Mouse (Mus musculus) left cerebral cortex, postnatal 14 days (tissue): Measurements from ENCODE around the gene Ccdc177. TPM values are rescaled to one million over a fixed set of nuclear protein-coding genes. Genes with fewer than 3 reads are reported as not detected.
"Not testable (repeated sequence)": the region's sequence is repeated elsewhere in the genome, so short reads cannot be mapped to it uniquely, and the experiment has no call there.

ENCODE experiments used
- DNase-seq, 2 experiments: peaks; one replicate each; pipeline ENCODE4 v3.0.0; 2021 to 2022; ENCODE audit warnings: low spot score in 2 of 2, mixed read lengths in 1 of 2
- intact Hi-C: fragments of 180-260 bp; cut with DNase I; formaldehyde crosslinking; loops from one replicate; pipeline ENCODE4 v1.15.1; 2025
- long read RNA-seq, 2 experiments: library from polyadenylated mRNA; stranded (forward); transcript quantifications; one replicate each; pipeline ENCODE4 v2.0.0; 2021
- total RNA-seq, 2 experiments: library from RNA; stranded (reverse); gene quantifications; 2 replicates each; pipeline ENCODE4 v1.2.3; 2021

The Ccdc177 gene
- 10 to 100 TPM; 17.0 to 18.1 TPM for total RNA-seq
- long read RNA-seq, experiment 1, full-length matches to known transcripts, result 14 of 20 reads
- long read RNA-seq, experiment 1, partial matches to known transcripts, result 0 of 20 reads
- long read RNA-seq, experiment 1, other reads (novel, unspliced or antisense), result 6 of 20 reads
- long read RNA-seq, experiment 2, full-length matches to known transcripts, result 10 of 12 reads
- long read RNA-seq, experiment 2, partial matches to known transcripts, result 0 of 12 reads
- long read RNA-seq, experiment 2, other reads (novel, unspliced or antisense), result 2 of 12 reads

DNA sequence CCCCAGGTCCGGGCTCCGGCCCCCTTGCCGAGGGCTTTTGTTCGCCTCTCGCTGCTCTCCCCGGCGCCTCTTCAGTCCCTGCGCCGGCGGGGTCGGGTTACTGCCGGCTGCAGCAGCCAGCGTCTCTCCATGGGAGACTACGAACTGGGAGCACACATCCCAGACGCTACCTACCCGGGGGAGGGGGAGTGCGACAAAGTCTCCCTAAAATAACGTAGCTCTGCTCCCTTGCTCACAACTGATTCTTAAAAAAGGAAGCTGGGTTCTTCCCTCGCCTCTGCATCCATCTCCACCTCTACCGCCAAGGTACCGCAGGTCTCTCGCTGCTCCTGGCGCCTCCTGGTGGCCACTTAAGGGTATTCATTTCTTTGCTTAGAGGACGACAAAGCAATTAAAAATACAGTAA lies at the start of gene Ccdc177:
Gene Ccdc177, minus strand, starts transcription at position 292 of the 406 bp plus-strand sequence.
- peak; percentile 91 to 93 for DNase-seq
- intact Hi-C loops, result loop anchor here (1.0 kb wide), 1 partner anchor 30 kb away; no protein-coding TSS in a partner anchor

DNA sequence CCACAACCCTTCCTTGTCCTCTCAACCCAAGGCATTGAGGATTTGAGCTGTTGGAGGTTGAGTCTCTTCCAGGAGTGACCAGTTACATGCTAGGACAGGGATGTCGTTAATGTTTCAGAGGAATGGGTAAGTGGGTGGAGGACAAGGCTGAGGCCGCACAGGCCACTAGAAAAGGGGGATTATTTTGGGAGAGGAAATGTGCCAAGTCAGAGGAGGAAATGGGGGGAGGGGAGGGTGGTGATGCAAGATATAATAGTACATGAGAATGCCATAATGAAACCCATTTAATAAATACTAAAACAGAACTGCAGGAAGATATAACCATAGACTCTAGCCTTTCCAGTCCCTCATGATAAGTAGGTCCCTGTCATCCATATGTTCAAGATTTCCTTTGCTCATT lies 49.5 kb upstream of the Ccdc177 start:
- intact Hi-C loops, result no loop called here
- no peak for DNase-seq

GRCm38 (mm10) chr12:80807451-80808085 lies 47.1 kb upstream of the Ccdc177 start:
- intact Hi-C loops, result no loop called here
- no peak for DNase-seq

DNA sequence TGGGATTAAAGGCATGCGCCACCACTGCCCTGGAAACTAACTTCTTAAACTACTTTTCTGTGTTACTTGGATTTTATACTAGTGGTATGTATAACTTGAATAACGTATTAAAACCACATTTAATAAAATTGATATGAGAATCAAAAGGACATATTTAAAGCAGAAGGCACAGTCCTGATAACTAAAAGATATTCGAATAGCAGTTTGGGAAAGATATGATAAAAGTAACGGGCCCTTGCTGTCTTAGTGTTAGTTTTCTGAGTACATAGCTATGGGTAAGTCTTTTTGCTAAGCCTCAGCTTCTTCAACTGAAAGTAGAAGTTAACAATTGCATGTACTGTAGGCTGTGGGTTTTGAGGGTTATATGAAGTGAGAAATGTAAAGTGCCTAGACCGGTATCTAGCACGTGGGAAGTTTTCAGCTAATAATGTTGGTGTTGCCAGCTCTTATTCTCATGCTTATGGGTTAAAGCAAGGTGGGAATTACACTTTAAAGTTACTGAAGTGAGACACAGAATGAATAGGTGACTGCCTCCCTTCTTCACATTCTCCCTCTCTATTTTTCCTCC lies 44.5 kb upstream of the Ccdc177 start:
- intact Hi-C loops, result no loop called here
- DNase-seq, result no peak

GRCm38 (mm10) chr12:80803924-80804323 lies 43.4 kb upstream of the Ccdc177 start:
- DNase-seq, result peak; percentile 84 to 89
- intact Hi-C loops, result no loop called here

GRCm38 (mm10) chr12:80801443-80801842 lies 41.0 kb upstream of the Ccdc177 start:
- intact Hi-C loops, result no loop called here
- no peak for DNase-seq

GRCm38 (mm10) chr12:80800156-80800555 lies 39.7 kb upstream of the Ccdc177 start:
- DNase-seq, result no peak
- intact Hi-C loops, result no loop called here

- intact Hi-C loops, result no loop called here
- DNase-seq, result no peak
Observed at GRCm38 (mm10) chr12:80798271-80798670, 37.8 kb upstream of the Ccdc177 start.

GRCm38 (mm10) chr12:80794935-80795785 lies 34.7 kb upstream of the Ccdc177 start:
- intact Hi-C loops, result loop anchor here (5.0 kb wide), 2 partner anchors 32 to 152 kb away; partner anchors contain the start of gene Srsf5
- no peak for DNase-seq

GRCm38 (mm10) chr12:80794522-80794921 lies 34.0 kb upstream of the Ccdc177 start:
- intact Hi-C loops, result loop anchor here (5.0 kb wide), 2 partner anchors 33 to 153 kb away; partner anchors contain the start of gene Srsf5
- DNase-seq, result no peak

GRCm38 (mm10) chr12:80793535-80793934 lies 33.0 kb upstream of the Ccdc177 start:
- intact Hi-C loops, result loop anchor here (5.0 kb wide), 2 partner anchors 34 to 154 kb away; partner anchors contain the start of gene Srsf5

GRCm38 (mm10) chr12:80792867-80793266 lies 32.4 kb upstream of the Ccdc177 start:
- intact Hi-C loops, result loop anchor here (5.0 kb wide), 2 partner anchors 34 to 154 kb away; partner anchors contain the start of gene Srsf5
- no peak for DNase-seq

More at GRCm38 (mm10) chr12:80793535-80793934, 33.0 kb upstream of the Ccdc177 start:
- DNase-seq, result no peak

- intact Hi-C loops, result loop anchor here (5.0 kb wide), 2 partner anchors 35 to 155 kb away; partner anchors contain the start of gene Srsf5
- DNase-seq, result no peak
Observed at GRCm38 (mm10) chr12:80791571-80792444, 31.3 kb upstream of the Ccdc177 start.

DNA sequence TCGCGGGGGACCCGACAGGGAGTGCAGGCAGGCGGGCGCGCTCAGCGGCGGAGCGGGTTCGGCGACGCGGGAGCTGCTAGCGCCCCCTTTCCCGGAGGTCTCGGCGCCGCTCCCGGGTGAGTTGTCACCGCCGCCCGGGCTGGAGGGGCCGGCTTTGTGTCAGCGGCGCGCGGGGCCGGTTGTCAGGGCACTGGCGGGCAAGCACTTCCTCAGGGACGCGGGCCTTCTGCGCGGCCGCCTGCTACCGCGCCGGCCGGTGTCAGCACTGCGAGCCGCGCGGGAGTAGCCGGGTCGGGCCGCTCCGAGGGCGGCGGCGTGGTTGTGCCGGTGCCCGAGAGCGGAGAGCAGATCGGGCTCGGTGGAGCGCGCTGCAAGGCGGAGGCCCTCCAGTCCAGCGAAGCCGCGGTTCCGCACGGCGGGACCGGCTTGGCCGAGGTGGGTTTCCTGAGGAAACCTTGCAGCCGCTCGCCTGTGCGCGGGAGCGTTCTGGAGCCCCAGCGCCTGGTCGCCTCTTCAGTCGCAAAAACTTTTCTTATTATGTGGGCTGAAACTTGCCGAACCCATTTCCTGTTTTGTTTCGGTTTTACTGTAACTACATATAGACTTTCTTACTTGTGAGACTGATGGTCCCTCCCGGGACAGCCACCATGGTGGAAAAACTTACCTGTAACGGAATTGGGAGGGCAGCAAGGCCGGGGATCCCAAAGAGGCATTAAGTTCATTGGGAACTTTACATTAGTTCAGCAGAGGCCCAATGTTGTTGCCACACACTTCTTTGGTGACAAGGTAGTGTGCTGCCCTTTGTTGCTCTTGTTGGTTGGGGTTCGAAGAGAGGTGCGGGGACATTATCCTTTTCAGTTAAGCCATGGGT lies 30.4 kb upstream of the Ccdc177 start:
- intact Hi-C loops, result loop anchor here (5.0 kb wide), 2 partner anchors 36 to 156 kb away; partner anchors contain the start of gene Srsf5

DNA sequence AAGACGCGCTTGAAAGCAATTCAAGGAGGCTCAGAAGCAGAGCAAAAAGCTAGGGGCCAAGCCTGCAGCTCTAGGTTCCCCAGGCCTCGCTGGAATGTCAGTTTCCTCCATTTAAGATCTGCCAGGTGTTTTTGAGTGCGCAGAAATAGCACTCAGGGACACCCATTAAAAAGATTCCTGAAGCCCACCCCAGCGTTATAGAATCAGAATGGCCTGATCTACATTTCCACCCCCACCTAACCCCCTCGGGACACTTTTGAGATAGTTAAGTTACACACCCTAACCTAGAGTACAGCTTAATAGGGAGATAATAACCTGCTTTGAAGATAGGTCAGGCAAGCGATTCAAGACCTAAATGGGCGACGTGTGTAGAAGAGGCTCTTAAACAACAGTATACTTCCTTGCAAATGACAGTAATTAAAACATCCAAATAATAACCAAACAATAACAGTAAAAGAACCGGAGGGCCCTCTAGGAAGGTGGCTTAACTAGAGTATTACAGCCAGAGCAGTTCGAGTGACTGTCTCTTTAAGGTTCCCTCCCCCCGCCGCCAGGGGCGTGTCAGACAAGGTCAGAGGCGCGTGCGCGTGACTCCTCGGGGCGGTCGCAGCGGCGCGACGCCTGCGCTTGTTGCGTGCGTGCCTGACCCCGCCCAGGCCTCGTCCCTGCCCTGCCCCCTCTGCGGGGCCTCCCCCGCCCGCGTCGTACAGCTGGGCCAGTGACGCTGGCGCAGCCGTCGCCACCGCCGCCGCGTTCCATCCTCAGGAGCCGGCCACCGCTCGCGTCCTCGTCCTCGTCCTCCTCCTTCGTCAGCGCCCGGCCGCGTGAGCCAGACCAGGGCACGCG lies 29.6 kb upstream of the Ccdc177 start, which contains the start of gene Susd6:
Gene Susd6, plus strand, starts transcription at position 662 of the 846 bp plus-strand sequence.
- intact Hi-C loops, result loop anchor here (5.0 kb wide), 2 partner anchors 37 to 157 kb away; partner anchors contain the start of gene Srsf5
- DNase-seq, result peak; percentile 99

More for the DNA sequence above, 30.4 kb upstream of the Ccdc177 start:
- DNase-seq, result no peak

- intact Hi-C loops, DNase-seq: not testable (repeated sequence)
Observed at GRCm38 (mm10) chr12:80789276-80789675, 28.8 kb upstream of the Ccdc177 start.
